Mouse (Mus musculus) neural tube, embryonic 13.5 days (tissue): Measurements from ENCODE around the gene Rela. TPM values are rescaled to one million over a fixed set of nuclear protein-coding genes. Genes with fewer than 3 reads are reported as not detected.

Source experiments
- ATAC-seq: fragments of 200-750 bp; cut with Nextera tagmentation; 2 replicates; pipeline ENCODE4 v1.8.0; 2017; ENCODE audit warnings: low read depth, mild to moderate bottlenecking, moderate TSS enrichment, moderate library complexity
- H3K27ac ChIP-seq: fragments of 300-500 bp; sonication (generic); replicated peaks from 2 replicates; pipeline ENCODE4 v1.5.1; 2015; ENCODE audit warnings: moderate library complexity, mild to moderate bottlenecking, inconsistent platforms
- H3K27me3 ChIP-seq: fragments of 300-500 bp; sonication (generic); 2 replicates; pipeline ENCODE4 v1.6.1; 2015; ENCODE audit warnings: mild to moderate bottlenecking, inconsistent platforms
- H3K36me3 ChIP-seq: fragments of 300-500 bp; sonication (generic); 2 replicates; pipeline ENCODE4 v1.6.1; 2015; ENCODE audit warnings: mild to moderate bottlenecking, inconsistent platforms
- H3K4me1 ChIP-seq: fragments of 300-500 bp; sonication (generic); replicated peaks from 2 replicates; pipeline ENCODE4 v1.6.1; 2015; ENCODE audit warnings: inconsistent platforms
- H3K4me2 ChIP-seq: fragments of 300-500 bp; sonication (generic); 2 replicates; pipeline ENCODE4 v1.6.1; 2015; ENCODE audit warnings: inconsistent platforms, mild to moderate bottlenecking, moderate library complexity
- H3K4me3 ChIP-seq: fragments of 300-500 bp; sonication (generic); 2 replicates; pipeline ENCODE4 v1.5.1; 2015; ENCODE audit warnings: mild to moderate bottlenecking, inconsistent platforms
- H3K9ac ChIP-seq: fragments of 300-500 bp; sonication (generic); 2 replicates; pipeline ENCODE4 v1.6.1; 2015; ENCODE audit warnings: moderate library complexity, mild to moderate bottlenecking, inconsistent platforms
- H3K9me3 ChIP-seq: fragments of 300-500 bp; sonication (generic); 2 replicates; pipeline ENCODE4 v1.6.1; 2016; ENCODE audit warnings: inconsistent platforms
- WGBS: fragments of 180-500 bp; shearing (Covaris S2); methylation state at CpG from one replicate; pipeline ENCODE4 v1.1.7; 2015; 5-methylcytosine and 5-hydroxymethylcytosine counted together
- polyA plus RNA-seq: library from polyadenylated mRNA; unstranded; fragments of >200 nt; fragmentation: Nextera tagmentation; extraction: Ambion mirVana; gene quantifications from 2 replicates; pipeline ENCODE4 v1.2.1, GENCODE M21; 2015

Gene Rela
- polyA plus RNA-seq, 1 experiment from 2014 or later, result 33.8 TPM

- no peaks in the 10 kb centered on the region for H3K27me3 ChIP-seq
- no peak overlapping the region for H3K27ac ChIP-seq
- WGBS, result 72% methylated on average over 9 of the region's 9 CpGs
- no peak for ATAC-seq
- no peaks in the 10 kb centered on the region for H3K9me3 ChIP-seq
- no peak overlapping the region for H3K4me2 ChIP-seq
- H3K9ac ChIP-seq, result no peak overlapping the region
- peaks cover 68% of the 10 kb centered on the region for H3K36me3 ChIP-seq
- H3K4me1 ChIP-seq, result peaks cover 28% of the 10 kb centered on the region
- H3K4me3 ChIP-seq, result no peak overlapping the region
Observed at GRCm38 (mm10) chr19:5640339-5640738, 3.1 kb downstream of the Rela start.

- ATAC-seq, result no peak
- H3K36me3 ChIP-seq, result peaks cover 74% of the 10 kb centered on the region
- peaks cover 28% of the 10 kb centered on the region for H3K4me1 ChIP-seq
- no peak overlapping the region for H3K27ac ChIP-seq
- H3K4me2 ChIP-seq, result no peak overlapping the region
- no peak overlapping the region for H3K4me3 ChIP-seq
- no peak overlapping the region for H3K9ac ChIP-seq
- no peaks in the 10 kb centered on the region for H3K27me3 ChIP-seq
- WGBS, result 91% methylated on average over 17 of the region's 17 CpGs
- H3K9me3 ChIP-seq, result no peaks in the 10 kb centered on the region
Observed at GRCm38 (mm10) chr19:5641021-5641420, 3.7 kb downstream of the Rela start.

- Histone ChIP-seq H3K36me3 (peaks cover 81% of the 10 kb centered on the region), H3K4me2 (no peak overlapping the region), H3K9ac (no peak overlapping the region), H3K4me3 (no peak overlapping the region), H3K9me3 (no peaks in the 10 kb centered on the region), H3K27me3 (no peaks in the 10 kb centered on the region), H3K4me1 (peaks cover 22% of the 10 kb centered on the region), H3K27ac (no peak overlapping the region)
- WGBS, result 95% methylated on average over 8 of the region's 8 CpGs
- ATAC-seq, result no peak
Observed at GRCm38 (mm10) chr19:5641641-5642040, 4.4 kb downstream of the Rela start.

DNA sequence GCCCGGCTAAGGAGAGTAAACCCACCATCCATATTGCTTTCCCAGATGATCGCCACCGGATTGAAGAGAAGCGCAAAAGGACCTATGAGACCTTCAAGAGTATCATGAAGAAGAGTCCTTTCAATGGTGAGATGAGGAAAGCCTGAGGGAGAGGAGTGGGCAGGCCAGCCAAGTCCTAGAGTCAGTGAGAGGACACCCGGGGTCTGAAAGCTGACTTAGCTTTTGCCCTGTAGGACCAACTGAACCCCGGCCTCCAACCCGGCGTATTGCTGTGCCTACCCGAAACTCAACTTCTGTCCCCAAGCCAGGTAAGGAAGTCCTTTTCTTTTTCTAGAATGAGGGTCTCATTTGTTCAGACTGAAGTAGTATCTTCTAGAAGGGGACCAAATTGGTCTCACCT lies 8.0 kb downstream of the Rela start:
- Histone ChIP-seq H3K4me3 (no peak overlapping the region), H3K4me1 (peaks cover 20% of the 10 kb centered on the region), H3K27me3 (no peaks in the 10 kb centered on the region), H3K27ac (no peak overlapping the region), H3K9ac (no peak overlapping the region), H3K9me3 (no peaks in the 10 kb centered on the region), H3K36me3 (peaks cover 80% of the 10 kb centered on the region), H3K4me2 (no peak overlapping the region)
- no peak for ATAC-seq
- WGBS, result 93% methylated on average over 9 of the region's 9 CpGs

- ATAC-seq, result no peak
- 93% methylated on average over 8 of the region's 8 CpGs for WGBS
- peaks cover 69% of the 10 kb centered on the region for H3K36me3 ChIP-seq
- H3K9ac ChIP-seq, result no peak overlapping the region
- no peak overlapping the region for H3K27ac ChIP-seq
- H3K4me2 ChIP-seq, result no peak overlapping the region
- H3K4me3 ChIP-seq, result no peak overlapping the region
- no peaks in the 10 kb centered on the region for H3K9me3 ChIP-seq
- H3K4me1 ChIP-seq, result peaks cover 20% of the 10 kb centered on the region
- no peaks in the 10 kb centered on the region for H3K27me3 ChIP-seq
Observed at GRCm38 (mm10) chr19:5646731-5647330, 9.5 kb downstream of the Rela start.

- H3K27me3 ChIP-seq, result no peaks in the 10 kb centered on the region
- 97% methylated on average over 6 of the region's 6 CpGs for WGBS
- H3K9me3 ChIP-seq, result no peaks in the 10 kb centered on the region
Observed at GRCm38 (mm10) chr19:5647791-5648190, 10.5 kb downstream of the Rela start.

GRCm38 (mm10) chr19:5648401-5649297 lies 11.4 kb downstream of the Rela start:
- peak overlapping the region; percentile 30 for H3K4me3 ChIP-seq
- H3K27ac ChIP-seq, result peak overlapping the region; percentile 84
- peak overlapping the region; percentile 68 for H3K9ac ChIP-seq
- no peaks in the 10 kb centered on the region for H3K9me3 ChIP-seq
- peaks cover 7% of the 10 kb centered on the region for H3K27me3 ChIP-seq
- H3K4me1 ChIP-seq, result peaks cover 20% of the 10 kb centered on the region
- peak overlapping the region; percentile 60 for H3K4me2 ChIP-seq
- 15% methylated on average over 26 of the region's 26 CpGs for WGBS
- peak; percentile 94 for ATAC-seq
- peaks cover 61% of the 10 kb centered on the region for H3K36me3 ChIP-seq

More at GRCm38 (mm10) chr19:5647791-5648190, 10.5 kb downstream of the Rela start:
- Histone ChIP-seq H3K9ac (peak overlapping the region; percentile 68), H3K4me2 (no peak overlapping the region), H3K4me3 (no peak overlapping the region), H3K36me3 (peaks cover 65% of the 10 kb centered on the region), H3K4me1 (peaks cover 20% of the 10 kb centered on the region), H3K27ac (peak overlapping the region; percentile 84; the same call in 1 of the 2 replicates)
- ATAC-seq, result no peak

DNA sequence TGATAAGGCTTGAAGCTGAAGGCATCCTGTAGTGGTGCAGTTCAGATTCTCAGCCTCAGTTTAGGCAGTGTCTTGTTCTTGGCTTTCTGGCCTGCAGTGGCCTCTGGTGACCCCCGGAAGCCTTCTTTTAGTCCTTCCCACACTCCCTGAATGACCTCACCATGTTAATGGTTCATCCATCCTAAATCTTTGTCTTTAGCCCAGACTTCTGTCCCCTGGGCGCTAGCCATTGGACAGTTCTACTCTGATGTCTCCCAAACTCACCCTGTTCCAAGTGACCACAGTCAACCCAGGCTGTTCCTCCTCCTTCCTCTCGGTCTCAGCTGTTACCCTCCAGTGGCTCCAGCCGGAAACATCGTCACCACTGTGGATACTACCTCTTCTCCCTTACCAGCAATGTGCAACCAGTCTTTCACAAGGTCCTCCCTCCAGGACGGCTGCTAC lies 12.0 kb downstream of the Rela start:
- Histone ChIP-seq H3K4me1 (peaks cover 26% of the 10 kb centered on the region), H3K27ac (peak overlapping the region; percentile 84), H3K4me2 (peak overlapping the region; percentile 60), H3K9me3 (no peaks in the 10 kb centered on the region), H3K9ac (peak overlapping the region; percentile 68), H3K36me3 (peaks cover 54% of the 10 kb centered on the region), H3K27me3 (peaks cover 13% of the 10 kb centered on the region), H3K4me3 (peak overlapping the region; percentile 30; the same call in 1 of the 2 replicates)
- no peak for ATAC-seq
- 67% methylated on average over 6 of the region's 6 CpGs for WGBS

- no peak overlapping the region for H3K27ac ChIP-seq
- H3K27me3 ChIP-seq, result peaks cover 35% of the 10 kb centered on the region
- H3K4me2 ChIP-seq, result no peak overlapping the region
- H3K9me3 ChIP-seq, result no peaks in the 10 kb centered on the region
- ATAC-seq, result no peak
- 61% methylated on average over 13 of the region's 13 CpGs for WGBS
- H3K4me1 ChIP-seq, result peaks cover 34% of the 10 kb centered on the region
- no peak overlapping the region for H3K4me3 ChIP-seq
- H3K36me3 ChIP-seq, result peaks cover 38% of the 10 kb centered on the region
- H3K9ac ChIP-seq, result no peak overlapping the region
Observed at GRCm38 (mm10) chr19:5651502-5652274, 14.4 kb downstream of the Rela start.

GRCm38 (mm10) chr19:5652570-5652969 lies 15.3 kb downstream of the Rela start:
- WGBS, result 76% methylated on average over 6 of the region's 6 CpGs
- Histone ChIP-seq H3K4me1 (peaks cover 34% of the 10 kb centered on the region), H3K9me3 (no peaks in the 10 kb centered on the region), H3K4me2 (no peak overlapping the region), H3K36me3 (peaks cover 29% of the 10 kb centered on the region), H3K27ac (no peak overlapping the region), H3K9ac (no peak overlapping the region), H3K4me3 (no peak overlapping the region), H3K27me3 (peaks cover 35% of the 10 kb centered on the region)
- no peak for ATAC-seq

DNA sequence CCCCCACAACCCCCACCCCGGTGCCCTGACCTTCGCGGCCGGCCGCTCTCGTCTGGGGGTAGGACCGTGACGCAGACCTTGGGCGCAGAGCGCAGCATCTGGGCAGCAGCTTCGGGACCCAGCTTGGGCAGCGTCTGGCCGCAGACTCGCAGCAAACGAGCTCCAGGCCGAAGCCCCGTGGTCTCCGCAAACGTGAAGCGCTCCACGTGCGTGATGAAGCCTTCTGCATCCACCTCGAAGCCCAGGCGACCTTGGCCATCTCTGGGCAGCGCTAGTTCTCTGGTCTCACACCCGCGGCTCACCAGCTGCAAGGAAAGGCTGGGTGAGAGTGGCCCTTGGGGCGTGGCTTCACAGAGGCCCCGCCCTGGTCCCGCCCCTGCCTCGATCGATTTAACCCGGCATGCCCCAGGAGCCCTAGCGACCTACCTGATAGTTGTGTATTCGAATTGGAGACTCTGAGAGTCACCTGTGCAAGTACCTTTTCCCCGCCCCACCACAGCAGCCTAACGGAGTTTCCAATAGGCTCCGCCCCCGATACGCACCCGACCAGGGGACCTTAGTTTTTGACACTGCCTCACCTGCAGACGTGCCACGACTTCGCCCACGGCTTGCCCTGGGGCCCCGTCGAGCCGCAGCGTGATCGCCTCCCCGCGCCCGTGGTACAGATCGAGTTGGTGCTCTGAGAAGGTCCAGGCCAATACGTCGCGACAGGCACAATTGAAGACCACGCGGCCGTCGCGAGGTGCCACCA lies 16.9 kb downstream of the Rela start:
- 7% methylated on average over 62 of the region's 62 CpGs for WGBS
- peak; percentile 52 for ATAC-seq
- H3K4me3 ChIP-seq, result peak overlapping the region; percentile 38

More for the DNA sequence above, 16.9 kb downstream of the Rela start:
- peak overlapping the region; percentile 62 for H3K9ac ChIP-seq
- no peaks in the 10 kb centered on the region for H3K9me3 ChIP-seq
- H3K4me2 ChIP-seq, result peak overlapping the region; percentile 67
- H3K4me1 ChIP-seq, result peaks cover 18% of the 10 kb centered on the region
- H3K36me3 ChIP-seq, result peaks cover 22% of the 10 kb centered on the region; the same call in 1 of the 2 replicates
- no peak overlapping the region for H3K27ac ChIP-seq
- H3K27me3 ChIP-seq, result peaks cover 35% of the 10 kb centered on the region
